Mouse (Mus musculus) lung, embryonic 14.5 days (tissue): ENCODE measurements around the gene Syt7. TPM values are rescaled to one million over a fixed set of nuclear protein-coding genes. Genes with fewer than 3 reads are reported as not detected.
A peak's percentile ranks its signal among the peaks of the same experiment; 100 is the strongest.

Experiments used
- ATAC-seq: fragments of 200-750 bp; cut with Nextera tagmentation; 2 replicates; pipeline ENCODE4 v1.8.0; 2017; ENCODE audit warnings: mild to moderate bottlenecking, moderate TSS enrichment, moderate library complexity; ENCODE audit not compliant: insufficient read depth
- DNase-seq: peaks from one replicate; pipeline ENCODE4 v3.0.0-alpha.2; 2015
- H3K27ac ChIP-seq: fragments of 300-500 bp; sonication (generic); 2 replicates; pipeline ENCODE4 v1.5.1; 2014; ENCODE audit warnings: low read depth, mild to moderate bottlenecking, moderate library complexity
- H3K27me3 ChIP-seq: fragments of 300-500 bp; sonication (generic); 2 replicates; pipeline ENCODE4 v1.6.1; 2014; ENCODE audit warnings: low read length, control low read depth; ENCODE audit not compliant: insufficient read depth
- H3K36me3 ChIP-seq: fragments of 300-500 bp; sonication (generic); 2 replicates; pipeline ENCODE4 v1.6.1; 2014; ENCODE audit warnings: control low read depth; ENCODE audit not compliant: insufficient read depth
- H3K4me1 ChIP-seq: fragments of 300-500 bp; sonication (generic); 2 replicates; pipeline ENCODE4 v1.6.1; 2014; ENCODE audit warnings: antibody characterized with exemption, control low read depth; ENCODE audit not compliant: insufficient read depth
- H3K4me2 ChIP-seq: fragments of 300-500 bp; sonication (generic); 2 replicates; pipeline ENCODE4 v1.6.1; 2014; ENCODE audit warnings: mild to moderate bottlenecking
- H3K4me3 ChIP-seq: fragments of 300-500 bp; sonication (generic); 2 replicates; pipeline ENCODE4 v1.5.1; 2014; ENCODE audit warnings: low read depth, low read length
- H3K9ac ChIP-seq: fragments of 300-500 bp; sonication (generic); 2 replicates; pipeline ENCODE4 v1.6.1; 2014
- H3K9me3 ChIP-seq: fragments of 300-500 bp; sonication (generic); 2 replicates; pipeline ENCODE4 v1.6.1; 2016; ENCODE audit warnings: low read depth, low read length, control low read depth
- CTCF ChIP-seq: IDR thresholded peaks from 2 replicates; pipeline ENCODE4 v1.5.1; 2016; ENCODE audit warnings: antibody characterized with exemption, low read depth
- WGBS: fragments of 180-500 bp; shearing (Covaris S2); extraction: QIAGEN DNeasy Blood & Tissue Kit; methylation state at CpG from one replicate; pipeline ENCODE4 v1.1.7; 2014; 5-methylcytosine and 5-hydroxymethylcytosine counted together
- polyA plus RNA-seq: library from polyadenylated mRNA; unstranded; fragments of >200 nt; fragmentation: Nextera tagmentation; extraction: Ambion mirVana; gene quantifications from 2 replicates; pipeline ENCODE4 v1.2.1, GENCODE M21; 2014

The Syt7 gene
- polyA plus RNA-seq, 1 experiment from 2014 or later = 4.7 TPM

- Histone ChIP-seq H3K27ac (no peak overlapping the region), H3K36me3 (no peaks in the 10 kb centered on the region), H3K4me1 (peaks cover 4% of the 10 kb centered on the region; the same call in 1 of the 2 replicates), H3K9ac (peak overlapping the region; percentile 62), H3K4me2 (peak overlapping the region; percentile 86), H3K27me3 (peaks cover 19% of the 10 kb centered on the region), H3K4me3 (peak overlapping the region; percentile 60), H3K9me3 (no peaks in the 10 kb centered on the region)
- ATAC-seq (peak; percentile 62), DNase-seq (no peak)
- TF ChIP-seq CTCF = no peak
- under 1% methylated on average over 49 of the region's 54 CpGs for WGBS
Measured at GRCm38 (mm10) chr19:10389391-10390098, 655 bp downstream of the Syt7 start.

- 11% methylated on average over 11 of the region's 12 CpGs for WGBS
- no peak for DNase-seq
- H3K4me2 ChIP-seq = peak overlapping the region; percentile 86
- peaks cover 19% of the 10 kb centered on the region for H3K27me3 ChIP-seq
- H3K36me3 ChIP-seq = no peaks in the 10 kb centered on the region
- H3K9me3 ChIP-seq = no peaks in the 10 kb centered on the region
- no peak overlapping the region; the same call in 1 of the 2 replicates for H3K9ac ChIP-seq
- peaks cover 4% of the 10 kb centered on the region; the same call in 1 of the 2 replicates for H3K4me1 ChIP-seq
- TF ChIP-seq CTCF = no peak
- H3K4me3 ChIP-seq = peak overlapping the region; percentile 60
- no peak for ATAC-seq
- no peak overlapping the region for H3K27ac ChIP-seq
Measured at GRCm38 (mm10) chr19:10390099-10390680, 1.3 kb downstream of the Syt7 start.

- H3K27me3 ChIP-seq = peaks cover 19% of the 10 kb centered on the region
- peaks cover 4% of the 10 kb centered on the region; the same call in 1 of the 2 replicates for H3K4me1 ChIP-seq
- WGBS = 79% methylated on average over 7 of the region's 7 CpGs
- H3K4me2 ChIP-seq = no peak overlapping the region
- TF ChIP-seq CTCF = no peak
- DNase-seq (no peak), ATAC-seq (no peak)
- H3K4me3 ChIP-seq = no peak overlapping the region
- H3K9ac ChIP-seq = no peak overlapping the region
- H3K36me3 ChIP-seq = no peaks in the 10 kb centered on the region
- no peak overlapping the region for H3K27ac ChIP-seq
- no peaks in the 10 kb centered on the region for H3K9me3 ChIP-seq
Measured at GRCm38 (mm10) chr19:10391028-10391427, 2.1 kb downstream of the Syt7 start.

- peak; percentile 68 for TF ChIP-seq CTCF
- peaks cover 4% of the 10 kb centered on the region; the same call in 1 of the 2 replicates for H3K4me1 ChIP-seq
Measured at GRCm38 (mm10) chr19:10391995-10392394, 3.1 kb downstream of the Syt7 start.

GRCm38 (mm10) chr19:10393471-10393870 lies 4.6 kb downstream of the Syt7 start:
- ATAC-seq (no peak), DNase-seq (no peak)
- 91% methylated on average over 6 of the region's 6 CpGs for WGBS
- peaks cover 4% of the 10 kb centered on the region; the same call in 1 of the 2 replicates for H3K4me1 ChIP-seq
- H3K4me3 ChIP-seq = no peak overlapping the region
- H3K27me3 ChIP-seq = peaks cover 14% of the 10 kb centered on the region
- TF ChIP-seq CTCF = no peak
- no peak overlapping the region for H3K4me2 ChIP-seq
- no peak overlapping the region for H3K9ac ChIP-seq
- no peak overlapping the region for H3K27ac ChIP-seq
- no peaks in the 10 kb centered on the region for H3K9me3 ChIP-seq
- no peaks in the 10 kb centered on the region for H3K36me3 ChIP-seq

More at GRCm38 (mm10) chr19:10391995-10392394, 3.1 kb downstream of the Syt7 start:
- Histone ChIP-seq H3K4me3 (no peak overlapping the region), H3K9ac (no peak overlapping the region), H3K27ac (no peak overlapping the region), H3K4me2 (no peak overlapping the region), H3K9me3 (no peaks in the 10 kb centered on the region), H3K36me3 (no peaks in the 10 kb centered on the region), H3K27me3 (peaks cover 19% of the 10 kb centered on the region)
- 21% methylated on average over 3 of the region's 3 CpGs for WGBS
- DNase-seq (no peak), ATAC-seq (no peak)

GRCm38 (mm10) chr19:10393874-10394500 lies 5.1 kb downstream of the Syt7 start:
- DNase-seq (no peak), ATAC-seq (no peak)
- Histone ChIP-seq H3K36me3 (no peaks in the 10 kb centered on the region), H3K27me3 (peaks cover 14% of the 10 kb centered on the region), H3K9ac (no peak overlapping the region), H3K9me3 (no peaks in the 10 kb centered on the region), H3K4me2 (no peak overlapping the region), H3K4me1 (peaks cover 4% of the 10 kb centered on the region; the same call in 1 of the 2 replicates), H3K27ac (no peak overlapping the region), H3K4me3 (no peak overlapping the region)
- no peak for TF ChIP-seq CTCF
- WGBS = 66% methylated on average over 15 of the region's 15 CpGs

- Histone ChIP-seq H3K27ac (no peak overlapping the region), H3K4me3 (no peak overlapping the region), H3K4me2 (no peak overlapping the region), H3K9ac (no peak overlapping the region), H3K4me1 (no peaks in the 10 kb centered on the region), H3K27me3 (peaks cover 5% of the 10 kb centered on the region), H3K9me3 (no peaks in the 10 kb centered on the region), H3K36me3 (no peaks in the 10 kb centered on the region)
- DNase-seq (peak; percentile 69), ATAC-seq (no peak)
- WGBS = 34% methylated on average over 8 of the region's 8 CpGs
- TF ChIP-seq CTCF = peak; percentile 49
Measured at GRCm38 (mm10) chr19:10395174-10395573, 6.3 kb downstream of the Syt7 start.
